ENCODE assay signal across 8 mouse cellular contexts in the genomic region with DNA sequence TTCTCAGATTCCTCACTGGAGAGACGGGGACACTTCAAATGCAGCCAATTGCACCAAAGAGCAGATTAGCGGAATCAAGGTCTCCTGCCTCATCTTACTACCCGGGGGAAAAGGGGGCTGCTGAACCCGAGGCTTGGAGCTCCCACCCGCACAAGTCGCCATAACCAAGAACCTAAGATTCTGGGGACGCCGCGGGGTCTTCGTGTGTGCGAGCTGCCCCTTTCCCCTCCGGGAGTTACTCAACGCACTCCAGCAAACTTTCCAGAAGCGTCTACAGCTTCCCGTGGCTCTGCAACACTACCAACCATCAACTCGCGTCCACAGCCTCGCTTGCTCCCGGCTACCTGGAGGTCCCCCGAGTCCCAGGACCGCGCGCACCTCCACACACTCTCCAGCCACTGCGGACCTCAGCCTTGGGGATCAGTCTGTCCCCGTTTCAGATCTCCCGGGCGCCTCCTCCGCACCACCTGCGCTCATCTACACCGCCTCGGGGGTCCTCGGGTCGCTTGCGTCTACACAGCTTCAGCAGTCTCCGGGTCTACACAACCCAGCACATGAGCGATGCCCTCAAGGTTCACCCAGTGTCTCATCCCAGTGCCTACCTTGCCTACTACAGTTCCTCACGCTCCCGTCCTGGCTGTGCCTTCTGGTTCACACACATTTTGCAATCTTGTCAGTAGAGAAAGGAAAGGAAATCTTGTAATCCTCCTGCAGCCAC. TPM values are rescaled to one million over a fixed set of nuclear protein-coding genes. Genes with fewer than 3 reads are reported as not detected.
DNase-seq lines count a peak whose midpoint lies in the region; ATAC-seq lines count a peak whose summit lies in the region.

No protein-coding gene starts in this region.

- H3K27me3 ChIP-seq in heart, embryonic 11.5 days (ENCODE audit: control insufficient read depth, insufficient read depth, low read length) = peaks cover 30% of the 10 kb centered on the region
- H3K27me3 ChIP-seq in forebrain, embryonic 12.5 days = peaks cover 38% of the 10 kb centered on the region
- peaks cover 10% of the 10 kb centered on the region for H3K27me3 ChIP-seq in limb, embryonic 11.5 days (ENCODE audit: control insufficient read depth, insufficient read depth, low read length)
- H3K27me3 ChIP-seq in neural tube, embryonic 13.5 days = peaks cover 64% of the 10 kb centered on the region

- no peak for ATAC-seq in heart, embryonic 11.5 days (replicated peaks; ENCODE audit: insufficient number of reproducible peaks, low FRiP score, low TSS enrichment)
- no peak for ATAC-seq in forebrain, embryonic 12.5 days (ENCODE audit: low FRiP score)
- no peak for ATAC-seq in limb, embryonic 11.5 days (ENCODE audit: insufficient number of reproducible peaks, low FRiP score, low TSS enrichment, low read depth)
- ATAC-seq in neural tube, embryonic 13.5 days (ENCODE audit: low read depth) = no peak

- no peak for DNase-seq in heart, adult 18-20 months
- peak; percentile 30 for DNase-seq in ES-CJ7 (ENCODE audit: low read depth, low spot score)
- DNase-seq in limb, embryonic 11.5 days (ENCODE audit: low spot score) = peak; percentile 57
- DNase-seq in cerebellum, adult 8-10 months = no peak
- no peak for DNase-seq in left cerebral cortex, adult 8-10 months (ENCODE audit: low spot score in 2 of 2)

- H3K4me2 ChIP-seq in heart, embryonic 11.5 days = peak overlapping the region; percentile 96
- H3K4me2 ChIP-seq in forebrain, embryonic 12.5 days = peak overlapping the region; percentile 70
- peak overlapping the region; percentile 87 for H3K4me2 ChIP-seq in limb, embryonic 11.5 days (ENCODE audit: low read depth, severe bottlenecking)
- peak overlapping the region; percentile 84 for H3K4me2 ChIP-seq in neural tube, embryonic 13.5 days

- no peak overlapping the region for H3K27ac ChIP-seq in heart, embryonic 11.5 days (ENCODE audit: low read depth, low read length)
- H3K27ac ChIP-seq in forebrain, embryonic 12.5 days = peak overlapping the region; percentile 50; the same call in 1 of the 2 replicates
- no peak overlapping the region for H3K27ac ChIP-seq in limb, embryonic 11.5 days (replicated peaks; ENCODE audit: low read depth, low read length)
- peak overlapping the region; percentile 69; the same call in 1 of the 2 replicates for H3K27ac ChIP-seq in neural tube, embryonic 13.5 days (replicated peaks)

- no peaks in the 10 kb centered on the region for H3K36me3 ChIP-seq in heart, embryonic 11.5 days (ENCODE audit: control insufficient read depth, insufficient read depth, low read length)
- H3K36me3 ChIP-seq in forebrain, embryonic 12.5 days (replicated peaks) = no peaks in the 10 kb centered on the region
- no peaks in the 10 kb centered on the region for H3K36me3 ChIP-seq in limb, embryonic 11.5 days (ENCODE audit: control insufficient read depth, insufficient read depth, low read length)
- H3K36me3 ChIP-seq in neural tube, embryonic 13.5 days = no peaks in the 10 kb centered on the region

- WGBS in heart, embryonic 11.5 days (ENCODE audit: insufficient replicate concordance) = 1% methylated on average over 38 of the region's 38 CpGs
- under 1% methylated on average over 38 of the region's 38 CpGs for WGBS in forebrain, embryonic 12.5 days
- under 1% methylated on average over 38 of the region's 38 CpGs for WGBS in limb, embryonic 11.5 days
- under 1% methylated on average over 38 of the region's 38 CpGs for WGBS in neural tube, embryonic 13.5 days

- no peaks in the 10 kb centered on the region for H3K9me3 ChIP-seq in heart, embryonic 11.5 days (replicated peaks; ENCODE audit: control insufficient read depth, low read length)
- no peaks in the 10 kb centered on the region for H3K9me3 ChIP-seq in forebrain, embryonic 12.5 days
- no peaks in the 10 kb centered on the region for H3K9me3 ChIP-seq in limb, embryonic 11.5 days (ENCODE audit: control insufficient read depth, low read length)
- H3K9me3 ChIP-seq in neural tube, embryonic 13.5 days = no peaks in the 10 kb centered on the region

- peak overlapping the region; percentile 51 for H3K4me3 ChIP-seq in heart, embryonic 11.5 days (ENCODE audit: low read depth, low read length)
- H3K4me3 ChIP-seq in forebrain, embryonic 12.5 days (replicated peaks) = peak overlapping the region; percentile 42
- H3K4me3 ChIP-seq in limb, embryonic 11.5 days (ENCODE audit: low read depth, low read length) = peak overlapping the region; percentile 42
- H3K4me3 ChIP-seq in neural tube, embryonic 13.5 days = peak overlapping the region; percentile 50

- H3K9ac ChIP-seq in heart, embryonic 11.5 days (ENCODE audit: low read depth, low read length) = no peak overlapping the region
- peak overlapping the region; percentile 54 for H3K9ac ChIP-seq in forebrain, embryonic 12.5 days
- peak overlapping the region; percentile 38 for H3K9ac ChIP-seq in limb, embryonic 11.5 days (ENCODE audit: low read length)
- peak overlapping the region; percentile 71 for H3K9ac ChIP-seq in neural tube, embryonic 13.5 days

- peaks cover 20% of the 10 kb centered on the region for H3K4me1 ChIP-seq in heart, embryonic 11.5 days (ENCODE audit: control insufficient read depth, insufficient read depth, low read length)
- H3K4me1 ChIP-seq in forebrain, embryonic 12.5 days = peaks cover 84% of the 10 kb centered on the region
- H3K4me1 ChIP-seq in limb, embryonic 11.5 days (ENCODE audit: control insufficient read depth, insufficient read depth, low read length) = peaks cover 37% of the 10 kb centered on the region
- peaks cover 92% of the 10 kb centered on the region for H3K4me1 ChIP-seq in neural tube, embryonic 13.5 days (replicated peaks)

RNA-seq across cellular contexts. Expression of a gene that starts 0.5 kb away (rescaled TPM):
- polyA plus RNA-seq in heart, embryonic 11.5 days (2014; fragmentation: Nextera tagmentation; extraction: Ambion mirVana) = 6.7 TPM in 2 replicates
- 10 to 100 TPM; 48.2 to 56.6 TPM for total RNA-seq in heart, adult 18-20 months (2021)
- 14.7 and 14.9 TPM in 2 replicates for polyA plus RNA-seq in forebrain, embryonic 12.5 days (2016; fragmentation: Nextera tagmentation; extraction: Ambion mirVana)
- 12.3 and 14.3 TPM in 2 replicates for polyA plus RNA-seq in limb, embryonic 11.5 days (2014; fragmentation: Nextera tagmentation; extraction: Ambion mirVana)
- 11.8 and 12.7 TPM in 2 replicates for polyA plus RNA-seq in neural tube, embryonic 13.5 days (2015; fragmentation: Nextera tagmentation; extraction: Ambion mirVana)
- 100 to 1,000 TPM; 229 to 258 (median 236) TPM for total RNA-seq in left cerebral cortex, adult 8-10 months (2022)

RNA-seq across cellular contexts. Expression of a gene that starts 45.9 kb away (rescaled TPM):
- 1.6 and 1.7 TPM in 2 replicates for polyA plus RNA-seq in heart, embryonic 11.5 days (2014; fragmentation: Nextera tagmentation; extraction: Ambion mirVana)
- 1 to 10 TPM; 1.5 to 2.0 TPM for total RNA-seq in heart, adult 18-20 months (2021)
- polyA plus RNA-seq in forebrain, embryonic 12.5 days (2016; fragmentation: Nextera tagmentation; extraction: Ambion mirVana) = 1.4 and 1.7 TPM in 2 replicates
- 1.9 and 3.0 TPM in 2 replicates for polyA plus RNA-seq in limb, embryonic 11.5 days (2014; fragmentation: Nextera tagmentation; extraction: Ambion mirVana)
- polyA plus RNA-seq in neural tube, embryonic 13.5 days (2015; fragmentation: Nextera tagmentation; extraction: Ambion mirVana) = 2.4 and 2.6 TPM in 2 replicates
- total RNA-seq in left cerebral cortex, adult 8-10 months (2022) = 1 to 10 TPM; 2.3 to 4.1 (median 3.6) TPM

Comparison
In these comparisons a context has a peak if more than half of its experiments do, and no peak if none do; other contexts are left out.
1. H3K27ac ChIP-seq: peak in forebrain, embryonic 12.5 days (single experiment) and neural tube, embryonic 13.5 days (single experiment); none in heart, embryonic 11.5 days (single experiment) and limb, embryonic 11.5 days (single experiment).
2. DNase-seq: peak in ES-CJ7 (single experiment) and limb, embryonic 11.5 days (single experiment); none in heart, adult 18-20 months (0 of 2), cerebellum, adult 8-10 months (single experiment) and left cerebral cortex, adult 8-10 months (0 of 2).
3. Peak in every context shown above with its lines, with median percentiles within 50 percentile points of each other: H3K4me2 ChIP-seq and H3K4me3 ChIP-seq.